Mouse (Mus musculus) limb, embryonic 13.5 days (tissue): Measurements from ENCODE around the gene Slc22a21. TPM values are rescaled to one million over a fixed set of nuclear protein-coding genes. Genes with fewer than 3 reads are reported as not detected.
A peak's percentile ranks its signal among the peaks of the same experiment; 100 is the strongest.

ENCODE experiments used
- ATAC-seq: fragments of 200-750 bp; cut with Nextera tagmentation; 2 replicates; pipeline ENCODE4 v1.8.0; 2017; ENCODE audit warnings: low read depth, moderate number of reproducible peaks, moderate TSS enrichment; ENCODE audit not compliant: low FRiP score
- H3K27ac ChIP-seq: fragments of 300-500 bp; sonication (generic); 2 replicates; pipeline ENCODE4 v1.5.1; 2015; ENCODE audit warnings: inconsistent platforms, mild to moderate bottlenecking, moderate library complexity
- H3K27me3 ChIP-seq: fragments of 300-500 bp; sonication (generic); 2 replicates; pipeline ENCODE4 v1.6.1; 2015; ENCODE audit warnings: mild to moderate bottlenecking, inconsistent platforms
- H3K36me3 ChIP-seq: fragments of 300-500 bp; sonication (generic); 2 replicates; pipeline ENCODE4 v1.6.1; 2015; ENCODE audit warnings: inconsistent platforms, mild to moderate bottlenecking, moderate library complexity
- H3K4me1 ChIP-seq: fragments of 300-500 bp; sonication (generic); 2 replicates; pipeline ENCODE4 v1.6.1; 2015; ENCODE audit warnings: inconsistent platforms
- H3K4me2 ChIP-seq: fragments of 300-500 bp; sonication (generic); replicated peaks from 2 replicates; pipeline ENCODE4 v1.6.1; 2015; ENCODE audit warnings: inconsistent platforms, mild to moderate bottlenecking, moderate library complexity
- H3K4me3 ChIP-seq: fragments of 300-500 bp; sonication (generic); 2 replicates; pipeline ENCODE4 v1.5.1; 2015; ENCODE audit warnings: moderate library complexity, mild to moderate bottlenecking, inconsistent platforms
- H3K9ac ChIP-seq: fragments of 300-500 bp; sonication (generic); 2 replicates; pipeline ENCODE4 v1.6.1; 2015; ENCODE audit warnings: mild to moderate bottlenecking, inconsistent platforms
- H3K9me3 ChIP-seq: fragments of 300-500 bp; sonication (generic); 2 replicates; pipeline ENCODE4 v1.6.1; 2016; ENCODE audit warnings: inconsistent platforms
- WGBS: fragments of 180-500 bp; shearing (Covaris S2); methylation state at CpG from one replicate; pipeline ENCODE4 v1.1.7; 2015; 5-methylcytosine and 5-hydroxymethylcytosine counted together
- polyA plus RNA-seq: library from polyadenylated mRNA; unstranded; fragments of >200 nt; fragmentation: Nextera tagmentation; extraction: Ambion mirVana; gene quantifications from 2 replicates; pipeline ENCODE4 v1.2.1, GENCODE M21; 2015

The Slc22a21 gene
- polyA plus RNA-seq, result 4.9 and 5.1 TPM in 2 replicates

- ATAC-seq, result peak; percentile 93
- H3K4me3 ChIP-seq, result peak within 1 kb of the TSS; percentile 60
- H3K4me1 ChIP-seq, result peaks cover 8% of the 10 kb centered on the region; the same call in 1 of the 2 replicates
- no peaks in the 10 kb centered on the region for H3K9me3 ChIP-seq
- H3K4me2 ChIP-seq, result peak within 1 kb of the TSS; percentile 92
- no peaks in the 10 kb centered on the region for H3K36me3 ChIP-seq
- H3K27ac ChIP-seq, result no peak within 1 kb of the TSS
- peaks cover 11% of the 10 kb centered on the region for H3K27me3 ChIP-seq
- 2% methylated on average over 68 of the region's 73 CpGs for WGBS
- peak within 1 kb of the TSS; percentile 76 for H3K9ac ChIP-seq
Measured at GRCm38 (mm10) chr11:53979788-53980621, at the start of gene Slc22a21. Gene Slc22a21 (minus strand): TSS chr11:53980332.

GRCm38 (mm10) chr11:54028997-54029396, 48.9 kb upstream of the Slc22a21 start:
- Histone ChIP-seq H3K27me3 (peaks cover 37% of the 10 kb centered on the region), H3K27ac (no peak overlapping the region), H3K4me2 (peak overlapping the region; percentile 95), H3K9ac (0 out of 2 replicates have a peak overlapping the region, but pooled peaks have one; percentile 78), H3K9me3 (no peaks in the 10 kb centered on the region), H3K36me3 (no peaks in the 10 kb centered on the region), H3K4me3 (peak overlapping the region; percentile 58; the same call in 1 of the 2 replicates), H3K4me1 (peaks cover 16% of the 10 kb centered on the region)
- no peak for ATAC-seq
- 73% methylated on average over 4 of the region's 4 CpGs for WGBS

GRCm38 (mm10) chr11:54028044-54028951, 48.2 kb upstream of the Slc22a21 start, which contains the start of gene Slc22a4:
Gene Slc22a4 (minus strand): TSS chr11:54028090.
- Histone ChIP-seq H3K4me2 (peak within 1 kb of the TSS; percentile 95), H3K27ac (peak within 1 kb of the TSS; percentile 33; the same call in 1 of the 2 replicates), H3K9me3 (no peaks in the 10 kb centered on the region), H3K9ac (peak within 1 kb of the TSS; percentile 78), H3K4me3 (peak within 1 kb of the TSS; percentile 58), H3K36me3 (no peaks in the 10 kb centered on the region), H3K27me3 (peaks cover 37% of the 10 kb centered on the region), H3K4me1 (peaks cover 16% of the 10 kb centered on the region)
- ATAC-seq, result peak; percentile 89
- WGBS, result 3% methylated on average over 61 of the region's 61 CpGs

GRCm38 (mm10) chr11:54027131-54028043, 47.3 kb upstream of the Slc22a21 start:
- ATAC-seq, result no peak
- WGBS, result 19% methylated on average over 31 of the region's 31 CpGs
- H3K4me2 ChIP-seq, result peak overlapping the region; percentile 95
- H3K9me3 ChIP-seq, result no peaks in the 10 kb centered on the region
- no peak overlapping the region for H3K27ac ChIP-seq
- H3K36me3 ChIP-seq, result no peaks in the 10 kb centered on the region
- H3K9ac ChIP-seq, result peak overlapping the region; percentile 78
- H3K4me1 ChIP-seq, result peaks cover 16% of the 10 kb centered on the region
- peaks cover 37% of the 10 kb centered on the region for H3K27me3 ChIP-seq
- H3K4me3 ChIP-seq, result peak overlapping the region; percentile 58

GRCm38 (mm10) chr11:54026491-54027041, 46.4 kb upstream of the Slc22a21 start:
- Histone ChIP-seq H3K27me3 (peaks cover 37% of the 10 kb centered on the region), H3K36me3 (no peaks in the 10 kb centered on the region), H3K9ac (no peak overlapping the region), H3K9me3 (no peaks in the 10 kb centered on the region), H3K4me2 (0 out of 2 replicates have a peak overlapping the region, but pooled peaks have one; percentile 7), H3K4me3 (peak overlapping the region; percentile 58; the same call in 1 of the 2 replicates), H3K27ac (no peak overlapping the region), H3K4me1 (peaks cover 16% of the 10 kb centered on the region)
- 75% methylated on average over 1 of the region's 1 CpGs for WGBS
- no peak for ATAC-seq

- Histone ChIP-seq H3K36me3 (no peaks in the 10 kb centered on the region), H3K27me3 (peaks cover 9% of the 10 kb centered on the region)
Measured at GRCm38 (mm10) chr11:54021396-54022093, 41.4 kb upstream of the Slc22a21 start.

GRCm38 (mm10) chr11:54018893-54019732, 39.0 kb upstream of the Slc22a21 start:
- no peaks in the 10 kb centered on the region for H3K4me1 ChIP-seq
- no peak overlapping the region for H3K4me2 ChIP-seq
- no peak overlapping the region for H3K9ac ChIP-seq
- no peak overlapping the region for H3K4me3 ChIP-seq
- no peak for ATAC-seq
- H3K36me3 ChIP-seq, result no peaks in the 10 kb centered on the region
- WGBS, result 82% methylated on average over 3 of the region's 3 CpGs
- H3K9me3 ChIP-seq, result no peaks in the 10 kb centered on the region
- no peak overlapping the region for H3K27ac ChIP-seq
- no peaks in the 10 kb centered on the region for H3K27me3 ChIP-seq

More at GRCm38 (mm10) chr11:54021396-54022093, 41.4 kb upstream of the Slc22a21 start:
- Histone ChIP-seq H3K27ac (no peak overlapping the region), H3K9me3 (no peaks in the 10 kb centered on the region), H3K4me3 (no peak overlapping the region), H3K4me1 (no peaks in the 10 kb centered on the region), H3K9ac (no peak overlapping the region), H3K4me2 (no peak overlapping the region)
- no peak for ATAC-seq
- 84% methylated on average over 5 of the region's 5 CpGs for WGBS

- Histone ChIP-seq H3K4me2 (no peak overlapping the region), H3K9ac (no peak overlapping the region), H3K4me3 (no peak overlapping the region), H3K36me3 (no peaks in the 10 kb centered on the region), H3K27me3 (no peaks in the 10 kb centered on the region), H3K4me1 (no peaks in the 10 kb centered on the region), H3K9me3 (no peaks in the 10 kb centered on the region), H3K27ac (no peak overlapping the region)
- no peak for ATAC-seq
- WGBS, result 84% methylated on average over 4 of the region's 4 CpGs
Measured at GRCm38 (mm10) chr11:54017596-54017995, 37.5 kb upstream of the Slc22a21 start.

GRCm38 (mm10) chr11:54016051-54016450, 35.9 kb upstream of the Slc22a21 start:
- H3K36me3 ChIP-seq, result no peaks in the 10 kb centered on the region
- no peak for ATAC-seq
- no peak overlapping the region for H3K9ac ChIP-seq
- no peak overlapping the region for H3K27ac ChIP-seq
- no peaks in the 10 kb centered on the region for H3K4me1 ChIP-seq
- WGBS, result 57% methylated on average over 8 of the region's 8 CpGs
- H3K27me3 ChIP-seq, result no peaks in the 10 kb centered on the region
- H3K4me3 ChIP-seq, result no peak overlapping the region
- no peak overlapping the region for H3K4me2 ChIP-seq
- H3K9me3 ChIP-seq, result no peaks in the 10 kb centered on the region

GRCm38 (mm10) chr11:54012961-54013360, 32.8 kb upstream of the Slc22a21 start:
- H3K9me3 ChIP-seq, result no peaks in the 10 kb centered on the region
- 80% methylated on average over 5 of the region's 5 CpGs for WGBS
- no peak for ATAC-seq
- no peak overlapping the region for H3K27ac ChIP-seq
- H3K4me2 ChIP-seq, result no peak overlapping the region
- no peaks in the 10 kb centered on the region for H3K27me3 ChIP-seq
- no peak overlapping the region for H3K9ac ChIP-seq
- no peak overlapping the region for H3K4me3 ChIP-seq
- peaks cover 13% of the 10 kb centered on the region for H3K4me1 ChIP-seq
- H3K36me3 ChIP-seq, result no peaks in the 10 kb centered on the region
